Mouse (Mus musculus): ENCODE data around the gene Aifm1. TPM values are rescaled to one million over a fixed set of nuclear protein-coding genes. Genes with fewer than 3 reads are reported as not detected.
A peak's percentile ranks its signal among the peaks of the same experiment; 100 is the strongest.

Gene Aifm1
- 10 to 100 TPM; 40.0 to 43.3 TPM for total RNA-seq (2021)
- long read RNA-seq, experiment 1, transcript Aifm1-201 (16 exons, 2,237 nt) = major isoform, 74 of 84 reads
- long read RNA-seq, experiment 1, partial matches to known transcripts = 4 of 84 reads
- long read RNA-seq, experiment 1, other reads (novel, unspliced or antisense) = 6 of 84 reads
- long read RNA-seq, experiment 2, transcript Aifm1-201 (16 exons, 2,237 nt) = major isoform, 79 of 89 reads
- long read RNA-seq, experiment 2, partial matches to known transcripts = 3 of 89 reads
- long read RNA-seq, experiment 2, other reads (novel, unspliced or antisense) = 6 of 89 reads

GRCm38 (mm10) chrX:48513166-48513807 is at the start of gene Aifm1:
Gene Aifm1, minus strand, starts transcription at chrX:48513563.
- DNase-seq (ENCODE audit: low spot score in 2 of 2) = peak; percentile 77 to 89

DNA sequence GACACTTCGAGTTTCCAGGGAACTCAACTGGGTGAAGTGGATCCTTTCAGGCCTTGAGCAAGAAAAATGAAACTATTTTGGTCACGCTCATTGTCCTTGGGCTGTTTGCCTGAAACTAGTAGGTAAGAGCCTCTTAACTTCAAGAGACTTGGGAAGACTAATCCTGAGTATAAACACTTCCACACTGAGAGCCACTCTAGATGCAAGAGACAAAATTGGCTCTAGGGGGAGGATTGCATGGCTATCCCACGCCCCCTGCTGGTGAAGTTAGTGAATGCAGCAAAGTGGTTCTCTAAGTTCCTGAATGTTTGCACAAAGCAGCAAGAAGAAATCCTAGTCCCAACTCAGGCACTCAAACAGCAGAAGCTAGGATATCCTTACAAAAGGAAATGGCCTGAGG is 18.8 kb upstream of the Aifm1 start:
- DNase-seq (ENCODE audit: low spot score in 2 of 2) = peak; percentile 44 to 65

DNA sequence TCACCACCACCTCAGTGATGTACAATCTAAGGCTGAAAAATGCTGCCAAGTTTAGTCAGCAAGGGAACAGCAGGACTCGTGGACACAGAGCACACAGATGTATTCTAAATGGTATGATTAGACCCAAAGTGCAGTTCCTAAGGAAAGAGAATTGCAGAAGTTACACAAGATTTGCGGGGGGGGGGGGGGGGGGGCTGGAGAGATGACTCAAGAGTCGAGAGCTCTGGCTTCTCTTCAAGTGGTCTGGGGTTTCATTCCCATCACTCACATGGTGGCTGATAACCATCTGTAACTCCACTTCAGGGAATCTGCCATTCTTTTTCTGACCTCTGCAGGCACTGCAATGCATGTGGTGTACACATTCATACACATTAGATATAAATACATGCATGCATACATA is 13.1 kb upstream of the Aifm1 start:
- DNase-seq (ENCODE audit: low spot score in 2 of 2) = no peak

GRCm38 (mm10) chrX:48525866-48526265 is 12.5 kb upstream of the Aifm1 start:
- DNase-seq (ENCODE audit: low spot score in 2 of 2) = no peak

GRCm38 (mm10) chrX:48525332-48525731 is 12.0 kb upstream of the Aifm1 start:
- no peak for DNase-seq (ENCODE audit: low spot score in 2 of 2)

DNA sequence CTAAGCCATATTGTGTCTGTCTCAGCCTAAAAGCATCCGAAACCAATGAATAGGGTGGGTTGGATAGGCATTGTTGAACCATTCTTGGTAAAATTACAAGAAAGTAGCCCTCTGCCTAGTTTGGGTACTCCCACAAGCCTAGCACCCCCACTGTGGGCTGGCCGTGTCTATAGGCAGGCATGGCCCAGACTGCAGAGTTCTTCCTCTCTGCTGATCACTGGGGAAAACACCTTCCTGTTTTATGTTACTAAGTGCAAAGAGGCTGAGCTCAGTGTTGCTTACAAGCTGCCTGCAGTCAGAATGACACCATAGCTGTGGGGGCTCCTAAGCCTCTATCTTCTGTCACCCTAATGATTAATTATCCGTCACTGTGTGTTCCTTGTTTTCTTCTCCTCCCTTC is 10.1 kb upstream of the Aifm1 start:
- DNase-seq (ENCODE audit: low spot score in 2 of 2) = no peak

GRCm38 (mm10) chrX:48521651-48522050 is 8.3 kb upstream of the Aifm1 start:
- DNase-seq (ENCODE audit: low spot score in 2 of 2) = no peak

DNA sequence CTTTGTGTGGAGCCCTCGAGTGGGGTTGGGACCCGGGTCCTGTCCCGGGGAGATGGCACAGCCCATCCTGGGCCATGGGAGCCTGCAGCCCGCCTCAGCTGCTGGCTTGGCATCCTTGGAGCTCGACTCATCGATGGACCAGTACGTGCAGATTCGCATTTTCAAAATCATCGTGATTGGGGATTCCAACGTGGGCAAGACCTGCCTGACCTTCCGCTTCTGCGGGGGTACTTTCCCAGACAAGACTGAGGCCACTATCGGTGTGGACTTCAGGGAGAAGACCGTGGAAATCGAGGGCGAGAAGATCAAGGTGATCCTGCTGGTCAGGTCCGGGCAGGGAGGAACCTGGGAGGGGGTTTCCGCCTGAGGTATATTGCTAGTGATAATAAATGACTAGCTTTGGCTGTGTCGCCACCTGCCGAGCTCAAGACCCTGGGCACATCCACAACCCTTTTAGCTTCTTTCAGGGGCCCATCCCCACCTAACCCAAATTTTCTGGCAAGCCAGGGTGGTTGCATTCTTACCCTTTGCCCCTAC is 6.3 kb upstream of the Aifm1 start:
- no peak for DNase-seq (ENCODE audit: low spot score in 2 of 2)

GRCm38 (mm10) chrX:48518808-48519548 is 5.6 kb upstream of the Aifm1 start, which contains the start of gene Rab33a:
Gene Rab33a, plus strand, starts transcription at chrX:48519285.
- DNase-seq (ENCODE audit: low spot score in 2 of 2) = no peak

- DNase-seq (ENCODE audit: low spot score in 2 of 2) = no peak
Observed at GRCm38 (mm10) chrX:48518211-48518807, 4.9 kb upstream of the Aifm1 start.

GRCm38 (mm10) chrX:48513824-48514223 is 461 bp upstream of the Aifm1 start:
- DNase-seq (ENCODE audit: low spot score in 2 of 2) = no peak

GRCm38 (mm10) chrX:48493763-48494162 is 19.6 kb downstream of the Aifm1 start:
- no peak for DNase-seq (ENCODE audit: low spot score in 2 of 2)

GRCm38 (mm10) chrX:48481687-48482086 is 31.7 kb downstream of the Aifm1 start:
- DNase-seq (ENCODE audit: low spot score in 2 of 2) = no peak

DNA sequence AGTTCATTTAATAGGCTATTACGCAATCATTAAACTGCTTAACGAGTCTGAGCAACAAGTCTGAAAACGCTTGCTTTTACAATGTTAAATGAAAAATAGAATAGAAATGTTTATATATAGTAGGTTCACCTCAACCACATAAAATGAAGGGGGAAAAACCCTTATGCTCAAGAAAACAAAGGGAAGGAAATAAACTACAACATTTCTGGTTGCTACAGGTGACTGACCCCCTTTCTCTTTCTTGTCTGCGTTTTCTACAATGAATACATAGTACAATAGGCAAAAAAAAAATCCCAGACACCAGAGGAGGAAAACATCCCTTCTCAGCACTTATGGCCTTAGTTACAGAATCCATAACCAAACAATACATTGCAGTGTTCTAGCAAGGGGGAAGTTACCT is 32.3 kb downstream of the Aifm1 start:
- DNase-seq (ENCODE audit: low spot score in 2 of 2) = no peak

DNA sequence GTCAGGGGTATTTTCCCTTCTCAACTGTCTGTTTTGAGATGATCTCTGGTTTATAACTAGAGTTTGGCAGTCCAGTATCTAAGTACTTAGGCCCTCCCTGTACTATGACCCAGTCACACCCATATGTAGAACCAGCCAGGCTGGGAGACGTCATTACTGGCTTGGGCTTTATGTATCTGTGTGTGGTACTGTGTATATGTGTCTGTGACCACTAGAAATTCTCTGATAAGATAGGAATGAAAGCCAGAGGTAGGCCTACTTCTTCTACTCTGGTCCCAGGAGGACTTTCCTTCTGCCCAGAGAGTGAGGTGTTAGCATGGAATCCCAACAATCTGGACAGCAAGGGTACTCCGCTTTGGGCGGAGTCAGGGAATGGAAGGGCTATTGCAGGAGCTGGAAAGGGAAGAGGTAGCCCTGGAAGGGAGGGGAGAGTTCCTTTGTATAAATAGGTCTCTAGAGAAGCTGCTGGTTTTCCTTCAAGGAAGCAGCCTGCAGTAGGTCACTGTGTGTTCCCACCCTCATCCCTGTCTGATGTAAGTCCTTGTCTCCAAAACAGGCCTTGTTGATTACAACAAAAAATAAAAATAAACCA is 45.9 kb downstream of the Aifm1 start:
- no peak for DNase-seq (ENCODE audit: low spot score in 2 of 2)

- DNase-seq (ENCODE audit: low spot score in 2 of 2) = no peak
Observed at GRCm38 (mm10) chrX:48466174-48466573, 47.2 kb downstream of the Aifm1 start.

GRCm38 (mm10) chrX:48464436-48464835 is 48.9 kb downstream of the Aifm1 start:
- no peak for DNase-seq (ENCODE audit: low spot score in 2 of 2)

- no peak for DNase-seq (ENCODE audit: low spot score in 2 of 2)
Observed at GRCm38 (mm10) chrX:48463636-48464035, 49.7 kb downstream of the Aifm1 start.

DNA sequence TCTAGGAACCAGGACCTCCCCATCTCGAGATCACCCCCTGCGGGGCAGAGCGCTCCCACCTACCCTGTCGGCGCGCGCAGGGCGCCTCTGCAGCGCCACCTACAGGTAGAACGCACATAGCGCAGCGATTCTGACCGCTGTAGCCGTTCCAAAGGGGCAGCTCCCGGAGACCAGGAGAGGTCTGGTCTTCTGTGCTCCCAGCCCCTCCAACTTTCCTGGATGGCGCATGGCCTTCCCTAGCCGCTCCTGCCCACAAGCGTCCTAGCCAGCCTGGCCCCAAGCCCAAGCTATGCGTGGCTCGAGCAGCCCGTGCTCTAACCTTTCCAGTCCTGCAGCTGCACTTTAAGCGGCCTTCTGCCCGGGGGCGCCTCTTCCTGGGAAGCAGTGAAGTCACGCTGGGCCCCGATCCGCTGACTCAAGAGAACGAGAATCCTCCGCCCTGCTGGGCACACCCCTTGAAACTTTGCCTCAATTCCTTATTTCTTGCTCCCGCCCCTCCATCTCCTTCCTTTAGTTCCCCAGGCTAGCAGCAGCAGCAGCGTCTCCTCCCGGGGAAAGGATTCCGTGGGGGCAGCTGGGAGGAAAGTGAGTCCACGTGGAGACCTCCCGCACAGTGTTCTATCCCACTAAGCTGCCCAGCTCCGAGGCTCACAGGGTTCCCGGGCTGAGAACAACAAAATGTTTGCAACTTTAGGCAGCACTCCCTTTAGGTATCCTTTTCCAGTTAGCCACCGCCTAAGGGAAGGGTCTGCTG is 50.4 kb downstream of the Aifm1 start, which contains the start of gene Elf4:
TSS of gene Elf4 (minus strand) at position 379 of the 754 bp plus-strand sequence.
- DNase-seq (ENCODE audit: low spot score in 2 of 2) = peak; percentile 62 to 74

DNA sequence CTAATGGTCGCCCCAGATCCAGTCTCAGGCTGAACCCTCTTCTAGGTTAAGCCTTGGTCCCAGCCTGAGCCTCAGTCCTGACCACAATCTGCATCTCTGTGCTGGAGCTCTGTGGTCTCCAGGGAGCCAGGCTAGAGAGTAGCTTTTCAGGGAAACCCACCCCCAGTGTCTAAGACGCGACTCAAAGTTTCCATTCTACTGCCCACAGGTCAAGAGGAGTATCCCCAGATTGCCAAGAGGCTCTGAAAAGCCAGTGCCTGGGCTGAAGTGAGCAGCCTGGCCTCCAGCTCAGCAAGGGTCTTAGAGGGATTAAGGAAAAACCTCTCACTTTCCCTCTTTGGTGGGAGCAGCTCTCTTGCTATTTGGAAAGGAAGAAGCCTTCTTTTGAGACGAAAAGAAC is 51.1 kb downstream of the Aifm1 start:
- no peak for DNase-seq (ENCODE audit: low spot score in 2 of 2)

Data from gastrocnemius, postnatal 4 days (tissue).